Comparison of ENCODE assay signal across 9 mouse cellular contexts in genomic region chr7:118490666-118491430, GRCm38 (mm10). TPM values are rescaled to one million over a fixed set of nuclear protein-coding genes. Genes with fewer than 3 reads are reported as not detected.
DNase-seq lines count a peak whose midpoint lies in the region; ATAC-seq and TF ChIP-seq lines count a peak whose summit lies in the region.
"Had no signal": no experiment of that assay in that cellular context is flagged by ENCODE, and none has a peak within 500 bp of the region (broad histone marks: within the 10 kb centered on the region; RNA-seq: fewer than 3 reads in every experiment).

No protein-coding gene starts in this region.

- peak; percentile 26; the same call in 1 of the 2 replicates for TF ChIP-seq CTCF in liver, embryonic 14.5 days (IDR thresholded peaks at IDR 0.05; ENCODE audit: low read depth)

- peak; percentile 95 for DNase-seq in heart, adult 11 months
- no peak for DNase-seq in heart, adult 8-10 months (ENCODE audit: low spot score)
- DNase-seq in Muller cell, postnatal 12 days (ENCODE audit: inconsistent ontology term) = peak; percentile 49
- peak; percentile 54 for DNase-seq in forebrain, embryonic 10.5 days (ENCODE audit: extremely low spot score, low spot score)
- no peak for DNase-seq in hindbrain, embryonic 10.5 days (ENCODE audit: low spot score)
- no peak for DNase-seq in liver, embryonic 14.5 days (ENCODE audit: low read depth in 3 of 3, low spot score in 3 of 3)
- peak; percentile 9 for DNase-seq in naive thymus-derived CD4-positive, alpha-beta T cell, adult 2 months (ENCODE audit: low read depth)
- no peak for DNase-seq in layer of hippocampus, postnatal 36 days

- 3% methylated on average over 67 of the region's 67 CpGs for whole genome bisulfite sequencing in forebrain, embryonic 10.5 days
- WGBS in hindbrain, embryonic 10.5 days = 3% methylated on average over 67 of the region's 67 CpGs
- 11% methylated on average over 67 of the region's 67 CpGs for WGBS in liver, embryonic 14.5 days (ENCODE audit: insufficient replicate concordance)

- peak; percentile 25; the same call in 1 of the 2 replicates for ATAC-seq in liver, embryonic 14.5 days (ENCODE audit: insufficient read depth)

- H3K27ac ChIP-seq in forebrain, embryonic 10.5 days = peak overlapping the region; percentile 88
- peak overlapping the region; percentile 91 for H3K27ac ChIP-seq in hindbrain, embryonic 10.5 days
- H3K27ac ChIP-seq in liver, embryonic 14.5 days = no peak overlapping the region

- H3K9ac ChIP-seq in liver, embryonic 14.5 days (replicated peaks) = peak overlapping the region; percentile 57

- no peak for TF ChIP-seq EP300 in liver, embryonic 14.5 days (IDR thresholded peaks at IDR 0.05; ENCODE audit: low read depth)

- peak overlapping the region; percentile 61 for H3K4me2 ChIP-seq in liver, embryonic 14.5 days (ENCODE audit: low read depth)

- no peaks in the 10 kb centered on the region; the same call in 1 of the 2 replicates for H3K36me3 ChIP-seq in forebrain, embryonic 10.5 days (replicated peaks)
- H3K36me3 ChIP-seq in hindbrain, embryonic 10.5 days = no peaks in the 10 kb centered on the region
- no peaks in the 10 kb centered on the region for H3K36me3 ChIP-seq in liver, embryonic 14.5 days (replicated peaks; ENCODE audit: control insufficient read depth, insufficient read depth, low read depth)
- H3K36me3 ChIP-seq: G1E had no signal

- H3K27me3 ChIP-seq in forebrain, embryonic 10.5 days (ENCODE audit: poor library complexity, severe bottlenecking) = peaks cover 67% of the 10 kb centered on the region
- peaks cover 66% of the 10 kb centered on the region for H3K27me3 ChIP-seq in hindbrain, embryonic 10.5 days (ENCODE audit: insufficient read depth, poor library complexity, severe bottlenecking)
- peaks cover 17% of the 10 kb centered on the region for H3K27me3 ChIP-seq in liver, embryonic 14.5 days (ENCODE audit: control insufficient read depth, insufficient read depth, low read length)

- peak overlapping the region; percentile 75 for H3K4me3 ChIP-seq in forebrain, embryonic 10.5 days
- H3K4me3 ChIP-seq in hindbrain, embryonic 10.5 days = peak overlapping the region; percentile 67
- peak overlapping the region; percentile 49 to 58 for H3K4me3 ChIP-seq in liver, embryonic 14.5 days (ENCODE audit: insufficient read depth in 1 of 2, low read depth in 2 of 2, low read length in 2 of 2)

- H3K4me1 ChIP-seq in forebrain, embryonic 10.5 days = peaks cover 40% of the 10 kb centered on the region
- H3K4me1 ChIP-seq in hindbrain, embryonic 10.5 days (replicated peaks) = peaks cover 34% of the 10 kb centered on the region
- peaks cover 0 to 9% of the 10 kb centered on the region in 2 experiments; a peak in 2 of 4 replicates for H3K4me1 ChIP-seq in liver, embryonic 14.5 days (replicated peaks; ENCODE audit: control insufficient read depth in 2 of 2, insufficient read depth in 2 of 2, low read length in 1 of 2)

- H3K9me3 ChIP-seq in forebrain, embryonic 10.5 days = no peaks in the 10 kb centered on the region
- no peaks in the 10 kb centered on the region for H3K9me3 ChIP-seq in hindbrain, embryonic 10.5 days
- H3K9me3 ChIP-seq in liver, embryonic 14.5 days (ENCODE audit: control insufficient read depth, low read length) = no peaks in the 10 kb centered on the region

RNA-seq across cellular contexts. Expression of gene Itpripl2, which starts 0.9 kb away (rescaled TPM):
- 10 to 100 TPM; 15.0 to 23.1 (median 19.3) TPM for total RNA-seq in heart, adult 8-10 months (2022)
- polyA plus RNA-seq in forebrain, embryonic 10.5 days (2016; fragmentation: Nextera tagmentation; extraction: Ambion mirVana) = 0.82 and 0.95 TPM in 2 replicates
- polyA plus RNA-seq in hindbrain, embryonic 10.5 days (2016; fragmentation: Nextera tagmentation; extraction: Ambion mirVana) = 0.93 and 1.1 TPM in 2 replicates
- 1.2 and 1.5 TPM in 2 replicates for polyA plus RNA-seq in liver, embryonic 14.5 days (2012; rRNA removed)
- polyA plus RNA-seq in liver, embryonic 14.5 days (2014; fragmentation: Nextera tagmentation; extraction: Ambion mirVana) = 0.43 and 0.47 TPM in 2 replicates
- total RNA-seq in layer of hippocampus, postnatal 36 days (2021) = 1 to 10 TPM; 3.2 to 3.6 TPM
- polyA plus RNA-seq: G1E had no signal

RNA-seq across cellular contexts. Expression of gene Coq7, which starts 42.3 kb away (rescaled TPM):
- total RNA-seq in heart, adult 8-10 months (2022) = 100 to 1,000 TPM; 124 to 136 (median 130) TPM
- polyA plus RNA-seq in forebrain, embryonic 10.5 days (2016; fragmentation: Nextera tagmentation; extraction: Ambion mirVana) = 129 and 135 TPM in 2 replicates
- polyA plus RNA-seq in hindbrain, embryonic 10.5 days (2016; fragmentation: Nextera tagmentation; extraction: Ambion mirVana) = 122 and 128 TPM in 2 replicates
- 17.6 and 34.1 TPM in 2 replicates for polyA plus RNA-seq in liver, embryonic 14.5 days (2012; rRNA removed)
- 56.2 and 56.7 TPM in 2 replicates for polyA plus RNA-seq in liver, embryonic 14.5 days (2014; fragmentation: Nextera tagmentation; extraction: Ambion mirVana)
- 10 to 100 TPM; 32.5 to 32.9 TPM for total RNA-seq in layer of hippocampus, postnatal 36 days (2021)

RNA-seq across cellular contexts. Expression of gene Syt17, which starts 42.8 kb away (rescaled TPM):
- total RNA-seq in heart, adult 8-10 months (2022) = 1 to 10 TPM in 1 of 4 experiments, under 1 TPM in 3; 0.84 to 1.0 (median 0.96) TPM
- 1.2 and 1.4 TPM in 2 replicates for polyA plus RNA-seq in forebrain, embryonic 10.5 days (2016; fragmentation: Nextera tagmentation; extraction: Ambion mirVana)
- 2.2 and 3.0 TPM in 2 replicates for polyA plus RNA-seq in hindbrain, embryonic 10.5 days (2016; fragmentation: Nextera tagmentation; extraction: Ambion mirVana)
- 0.08 and 0.13 TPM in 2 replicates for polyA plus RNA-seq in liver, embryonic 14.5 days (2012; rRNA removed)
- 0.09 and 0.13 TPM in 2 replicates for polyA plus RNA-seq in liver, embryonic 14.5 days (2014; fragmentation: Nextera tagmentation; extraction: Ambion mirVana)
- 10 to 100 TPM; 87.4 to 92.0 TPM for total RNA-seq in layer of hippocampus, postnatal 36 days (2021)
- total RNA-seq: G1E had no signal
- polyA plus RNA-seq: G1E had no signal

Comparison
In these comparisons a context has a peak if more than half of its experiments do, and no peak if none do; other contexts are left out.
1. DNase-seq: peak in heart, adult 11 months (single experiment), Muller cell, postnatal 12 days (single experiment), forebrain, embryonic 10.5 days (single experiment) and naive thymus-derived CD4-positive, alpha-beta T cell, adult 2 months (single experiment); none in heart, adult 8-10 months (single experiment), hindbrain, embryonic 10.5 days (single experiment), liver, embryonic 14.5 days (0 of 3) and layer of hippocampus, postnatal 36 days (0 of 2).
2. Peak in every context shown above with its lines, with median percentiles within 50 percentile points of each other: H3K4me3 ChIP-seq.